Mouse (Mus musculus) MEL-GATA-1-ER (cell line): ENCODE results near the gene Rab24.
A peak's percentile ranks its signal among the peaks of the same experiment; 100 is the strongest.

Experiments
- DNase-seq: peaks from one replicate; pipeline ENCODE4 v3.0.0-alpha.2; 2012; ENCODE audit warnings: low read depth; ENCODE audit errors: extremely low read depth

The Rab24 gene

DNA sequence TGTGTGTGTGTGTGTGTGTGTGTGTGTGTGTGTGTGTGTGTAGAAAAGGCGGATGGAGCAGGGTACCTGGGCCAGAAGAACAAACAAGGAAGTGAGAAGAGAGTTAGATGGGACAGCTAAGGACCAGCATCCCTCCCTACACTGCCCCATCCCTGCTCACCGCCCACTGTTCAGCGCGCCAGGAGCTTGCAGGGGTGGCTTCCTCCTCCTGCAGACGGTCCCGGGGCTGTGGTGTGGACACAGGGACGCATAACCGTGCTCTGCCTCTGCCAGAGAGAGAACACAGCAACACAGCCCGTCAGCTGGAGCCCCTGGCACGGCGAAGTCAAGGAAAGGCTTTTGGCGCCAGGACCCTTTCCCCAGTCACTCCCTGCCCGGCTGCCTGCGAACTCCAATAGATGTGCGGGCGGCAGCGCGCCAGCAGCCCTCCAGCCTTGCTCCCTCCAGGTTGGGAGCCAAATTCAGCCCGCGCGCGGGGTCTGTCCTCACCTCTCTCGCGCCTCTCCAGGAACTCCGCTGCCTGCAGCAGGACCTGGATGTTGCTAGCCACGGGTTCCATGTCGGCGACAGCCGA lies 7.5 kb upstream of the Rab24 start:
- no peak for DNase-seq

DNA sequence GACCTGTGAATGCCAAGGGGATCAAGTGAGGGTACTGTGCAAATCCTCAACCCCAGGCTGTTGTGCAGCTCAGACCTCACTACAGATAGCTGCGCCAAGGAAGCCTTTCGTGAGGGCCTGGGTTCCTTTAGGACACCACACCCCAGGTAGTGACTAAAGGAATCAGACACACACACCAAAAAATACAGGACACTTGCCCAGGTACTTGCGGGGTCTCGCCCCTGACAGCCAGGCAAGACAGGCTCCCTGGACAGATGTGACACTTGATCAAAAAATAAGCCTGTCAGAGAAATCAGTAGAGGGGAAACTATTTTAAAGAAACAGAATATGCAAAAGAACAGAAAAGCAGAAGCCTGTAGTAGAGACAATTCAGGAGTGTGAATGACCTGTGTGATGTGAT lies 6.9 kb upstream of the Rab24 start:
- DNase-seq: no peak

DNA sequence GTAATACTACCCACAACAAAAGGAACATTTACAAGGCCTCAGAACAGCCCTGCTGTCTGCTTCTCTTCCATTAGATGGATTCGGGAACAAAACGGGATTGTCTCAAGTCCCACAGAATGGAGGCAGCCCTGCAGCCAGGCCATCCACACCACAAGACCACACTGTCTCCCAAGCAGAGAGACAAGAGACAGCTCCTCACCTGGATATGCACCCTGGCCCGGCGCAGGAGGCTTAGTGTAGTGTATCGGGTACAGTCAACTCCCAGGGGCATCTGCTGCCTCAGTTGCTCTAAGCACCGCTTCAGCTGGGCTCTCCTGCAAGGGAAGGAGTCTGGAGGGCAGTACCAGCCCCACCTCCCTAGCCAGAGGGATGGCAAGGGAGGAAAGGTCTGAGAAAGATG lies 6.4 kb upstream of the Rab24 start:
- no peak for DNase-seq

DNA sequence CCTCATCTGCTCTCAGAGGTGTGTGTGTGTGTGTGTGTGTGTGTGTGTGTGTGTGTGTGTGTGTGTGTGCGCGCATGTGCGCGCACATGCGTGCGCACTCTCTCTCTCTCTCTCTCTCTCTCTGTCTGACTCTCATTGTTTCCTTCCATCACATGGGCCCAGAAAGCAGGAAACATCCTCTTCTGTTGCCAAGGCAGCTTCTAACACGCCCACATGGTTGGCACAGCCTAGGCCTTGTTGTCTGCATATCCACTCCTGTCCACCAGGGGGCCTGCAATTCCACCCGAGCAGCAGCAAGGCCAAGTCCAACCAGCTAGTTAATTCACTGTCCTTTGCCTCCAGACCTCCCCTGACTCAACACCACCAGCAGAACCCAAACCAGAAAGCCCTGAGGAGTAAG lies 5.9 kb upstream of the Rab24 start:
- peak; percentile 87 for DNase-seq

DNA sequence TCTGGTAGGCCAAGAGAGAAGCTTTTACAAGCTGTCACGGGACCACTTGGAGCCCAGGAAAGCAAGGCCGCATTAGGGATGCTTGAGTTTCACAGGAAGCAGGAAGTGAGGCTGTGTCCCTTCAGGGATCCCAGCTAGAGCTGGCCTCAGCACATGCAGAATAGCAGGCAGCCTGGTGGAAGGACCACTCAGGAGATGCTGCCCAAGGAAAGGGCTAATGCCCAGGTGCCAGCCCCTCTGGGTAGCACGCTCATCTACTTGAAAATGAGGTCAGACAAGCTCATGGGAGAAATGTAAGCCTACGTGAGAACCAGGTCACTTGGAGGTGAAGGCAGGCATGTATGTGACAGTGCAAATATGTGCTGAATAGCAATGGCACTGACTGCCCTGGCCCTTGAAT lies 5.4 kb upstream of the Rab24 start:
- no peak for DNase-seq

DNA sequence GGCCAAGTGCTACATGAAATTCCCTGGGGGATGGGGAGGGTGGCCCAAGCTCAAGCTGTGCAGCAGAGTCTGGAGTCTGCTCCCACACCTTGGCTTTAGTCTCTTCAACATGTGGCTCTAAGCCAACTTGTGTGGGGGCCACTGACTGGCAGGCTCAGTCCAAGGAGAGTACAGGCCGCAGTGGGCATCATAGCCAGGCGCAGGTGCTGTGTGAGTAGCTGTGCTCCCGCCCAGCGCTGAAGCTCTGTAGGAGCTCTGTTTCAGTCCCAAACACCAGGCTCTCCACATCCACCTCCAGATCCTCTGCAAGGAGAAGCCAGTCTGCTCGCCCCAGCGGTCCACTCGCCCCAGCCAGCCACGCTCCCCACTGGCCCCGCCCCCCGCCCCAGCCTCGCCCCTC lies 3.9 kb upstream of the Rab24 start:
- no peak for DNase-seq

DNA sequence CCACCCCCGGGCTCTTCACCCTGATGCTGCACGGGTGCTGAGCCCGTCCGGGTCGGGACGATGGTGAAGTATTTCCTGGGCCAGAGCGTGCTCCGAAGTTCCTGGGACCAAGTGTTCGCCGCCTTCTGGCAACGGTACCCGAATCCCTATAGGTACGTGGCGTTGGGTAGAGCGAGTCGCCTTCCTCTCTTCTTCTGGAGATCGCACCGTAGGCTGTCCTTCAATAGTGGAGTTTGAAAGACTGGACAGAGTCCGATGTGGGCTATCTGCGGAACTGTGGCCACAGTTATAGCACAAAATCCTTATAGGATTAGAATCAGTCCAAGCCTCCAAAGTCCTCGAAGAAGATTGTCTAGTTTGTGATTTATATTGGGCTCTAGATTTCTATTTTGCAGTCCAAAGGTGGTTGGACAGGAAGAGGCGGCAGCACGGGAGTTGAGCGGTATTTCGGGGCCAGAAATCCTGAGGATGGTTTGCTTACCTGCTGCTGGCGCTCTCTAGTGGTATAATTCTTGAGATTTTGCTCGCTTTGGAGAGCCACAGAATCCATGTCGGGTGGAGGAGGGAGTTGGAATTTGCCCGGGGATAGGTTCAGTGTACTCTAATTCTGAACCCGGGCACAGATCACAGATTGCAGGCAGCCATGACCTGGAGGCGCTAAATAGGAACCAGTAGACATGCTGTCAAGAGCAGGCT lies 532 bp upstream of the Rab24 start:
- no peak for DNase-seq

DNA sequence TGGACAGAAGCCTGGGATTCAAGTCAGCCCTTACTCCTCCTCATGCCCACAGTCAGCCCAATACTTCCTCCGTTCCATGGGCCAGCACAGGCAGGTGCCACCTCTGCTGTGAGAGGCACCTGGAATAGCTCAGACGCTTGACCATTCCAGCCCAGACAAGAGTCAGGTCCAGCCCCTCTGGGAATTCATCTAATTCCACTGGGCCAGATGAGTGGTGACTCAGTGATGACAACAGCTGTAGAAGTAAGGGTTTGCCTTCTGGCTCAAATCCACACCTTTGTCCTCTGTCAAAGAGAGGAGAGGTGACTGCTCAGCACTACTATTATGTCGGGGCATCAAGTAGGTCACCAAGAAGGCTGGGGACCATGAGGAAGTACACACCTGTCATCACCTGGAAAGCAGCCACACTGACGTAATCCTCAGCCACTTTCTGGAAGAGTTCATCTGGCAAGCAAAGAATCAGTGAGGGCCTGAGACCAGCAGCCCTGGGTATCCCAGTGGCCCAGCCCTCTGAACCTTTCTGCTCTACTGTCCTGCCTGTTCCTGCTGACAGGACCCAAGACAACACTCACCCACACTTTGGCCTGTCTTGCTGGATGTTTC lies 1.7 kb downstream of the Rab24 start, which contains the start of gene Prelid1:
Gene Prelid1 (plus strand): TSS at position 570 of the 603 bp plus-strand sequence.
- no peak for DNase-seq

DNA sequence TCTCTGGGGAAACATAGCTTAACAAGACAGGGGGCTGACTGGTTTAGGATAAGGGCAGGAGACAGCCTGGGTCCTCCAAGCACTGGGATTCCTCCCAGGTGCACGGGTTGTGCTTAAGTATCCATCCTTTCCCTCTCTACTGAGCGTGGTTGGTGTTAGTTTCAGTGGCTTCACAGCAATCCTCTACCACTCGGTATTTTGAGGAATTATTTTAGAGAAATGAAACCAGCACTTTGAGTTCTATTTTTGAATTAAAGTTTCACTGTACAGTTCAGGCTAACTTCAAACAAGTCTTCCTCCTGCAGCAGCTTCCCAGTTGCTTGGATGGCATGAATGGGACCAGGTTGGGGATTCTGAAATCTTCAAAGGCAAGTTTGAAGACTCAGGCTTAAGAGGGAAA lies 3.4 kb downstream of the Rab24 start:
- no peak for DNase-seq

DNA sequence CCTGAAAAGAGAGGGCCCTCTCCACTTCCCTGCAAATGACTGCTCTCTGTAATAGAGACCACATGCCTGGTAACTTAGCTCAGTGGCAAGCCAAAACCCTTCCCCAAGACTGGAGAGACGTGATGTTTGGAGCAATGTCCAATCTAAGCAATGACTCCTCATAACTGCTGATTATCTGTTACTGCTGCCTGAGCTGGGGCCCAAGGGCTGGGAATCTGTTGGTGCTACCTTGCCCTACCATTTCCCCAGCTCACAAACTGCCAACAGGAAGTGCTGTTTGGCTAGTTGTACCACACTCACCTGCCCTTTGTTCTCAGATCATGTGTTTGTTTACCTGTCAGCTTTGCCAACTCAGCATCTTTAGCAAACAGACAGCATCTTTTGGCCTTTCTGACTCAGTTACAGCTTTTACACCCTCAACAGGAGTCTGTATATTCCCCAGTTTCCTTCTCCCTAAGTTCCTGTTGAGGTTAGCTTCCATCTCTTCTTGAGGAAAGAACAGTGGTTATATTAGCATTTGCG lies 6.8 kb downstream of the Rab24 start:
- DNase-seq: no peak

DNA sequence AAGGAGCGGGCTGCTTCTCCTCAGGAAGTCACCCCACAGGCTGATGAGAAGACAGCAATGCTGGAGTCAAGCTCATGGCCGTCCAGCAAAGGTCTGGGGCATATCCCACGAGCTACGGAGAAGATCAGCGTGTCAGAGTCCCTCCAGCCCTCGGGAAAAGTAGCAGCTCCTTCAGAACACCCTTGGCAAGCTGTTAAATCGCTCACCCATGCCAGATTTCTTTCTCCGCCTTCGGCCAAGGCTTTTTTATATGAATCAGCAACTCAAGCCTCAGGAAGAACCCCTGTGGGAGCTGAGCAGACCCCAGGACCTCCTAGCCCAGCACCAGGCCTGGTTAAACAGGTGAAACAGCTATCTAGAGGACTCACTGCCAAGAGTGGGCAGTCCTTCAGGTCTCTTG lies 8.7 kb downstream of the Rab24 start:
- no peak for DNase-seq

DNA sequence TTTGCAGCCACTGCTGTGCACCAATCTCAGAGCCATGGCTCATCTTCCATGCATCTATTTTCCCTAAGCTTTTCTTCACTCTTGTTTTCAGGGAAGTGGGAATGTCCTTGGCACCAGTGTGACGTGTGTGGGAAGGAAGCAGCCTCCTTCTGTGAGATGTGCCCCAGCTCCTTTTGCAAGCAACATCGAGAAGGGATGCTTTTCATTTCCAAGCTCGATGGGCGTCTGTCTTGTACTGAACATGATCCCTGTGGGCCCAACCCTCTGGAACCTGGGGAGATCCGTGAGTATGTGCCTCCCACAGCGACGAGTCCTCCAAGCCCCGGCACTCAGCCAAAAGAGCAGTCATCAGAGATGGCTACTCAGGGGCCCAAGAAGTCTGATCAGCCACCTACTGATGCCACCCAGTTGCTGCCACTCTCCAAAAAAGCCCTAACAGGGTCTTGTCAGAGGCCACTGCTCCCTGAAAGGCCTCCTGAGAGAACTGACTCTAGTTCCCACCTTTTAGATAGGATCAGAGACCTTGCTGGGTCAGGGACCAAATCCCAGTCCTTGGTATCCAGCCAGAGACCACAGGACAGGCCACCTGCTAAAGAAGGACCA lies 9.6 kb downstream of the Rab24 start:
- DNase-seq: no peak

DNA sequence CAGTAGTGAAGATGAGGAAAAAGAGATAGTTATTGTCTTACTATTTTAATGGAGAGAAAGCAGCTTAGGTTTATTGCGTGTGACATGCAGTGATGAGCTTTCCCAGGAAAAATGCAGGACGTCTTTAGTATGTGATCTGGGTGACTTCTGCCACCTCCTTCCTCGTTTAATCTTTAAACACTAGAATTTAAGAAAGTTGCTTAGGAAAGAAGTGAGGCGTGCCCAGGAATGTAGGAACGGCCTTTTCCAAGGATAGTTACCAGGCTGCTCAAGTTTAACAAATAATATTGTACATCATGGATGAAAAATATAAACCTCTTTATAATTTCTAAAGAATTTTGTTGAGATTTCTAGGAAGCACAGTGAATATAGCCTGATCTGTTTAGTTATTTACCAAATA lies 20.8 kb downstream of the Rab24 start:
- no peak for DNase-seq

DNA sequence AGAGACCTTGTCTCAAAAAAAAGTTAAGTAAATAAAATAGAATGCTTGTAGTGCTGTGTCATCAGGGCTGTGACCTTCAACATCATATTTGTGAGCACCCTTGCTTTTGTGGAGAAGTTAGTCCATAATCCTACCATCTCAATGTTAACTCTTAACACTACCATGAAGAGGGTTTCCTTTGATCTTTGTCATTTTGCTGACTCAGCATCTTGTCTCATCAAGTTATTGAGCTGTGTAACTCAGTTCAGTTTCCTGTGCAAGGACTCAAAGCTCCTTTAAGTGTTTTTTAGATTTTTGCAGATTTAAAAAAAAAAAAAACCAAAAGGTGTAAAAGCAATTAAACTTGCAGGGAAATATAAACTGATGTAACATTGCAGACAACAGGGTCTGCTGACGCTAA lies 25.0 kb downstream of the Rab24 start:
- DNase-seq: no peak

DNA sequence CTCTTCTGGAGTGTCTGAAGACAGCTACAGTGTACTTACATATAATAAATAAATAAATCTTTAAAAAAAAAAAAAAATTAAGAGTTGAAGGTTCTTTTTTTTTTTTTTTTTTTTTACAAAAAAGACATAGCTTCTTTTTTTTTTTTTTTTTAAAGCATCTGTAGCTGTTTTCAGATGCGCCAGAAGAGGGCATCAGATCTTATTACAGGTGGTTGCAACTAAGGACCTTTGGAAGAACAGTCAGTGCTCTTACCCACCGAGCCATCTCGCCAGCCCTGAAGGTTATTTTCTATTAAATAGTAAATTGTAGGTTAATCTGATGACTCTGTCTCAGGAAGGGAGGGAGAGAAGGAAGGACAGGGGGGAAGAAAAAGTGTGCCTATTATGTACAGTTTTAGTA lies 32.9 kb downstream of the Rab24 start:
- no peak for DNase-seq

DNA sequence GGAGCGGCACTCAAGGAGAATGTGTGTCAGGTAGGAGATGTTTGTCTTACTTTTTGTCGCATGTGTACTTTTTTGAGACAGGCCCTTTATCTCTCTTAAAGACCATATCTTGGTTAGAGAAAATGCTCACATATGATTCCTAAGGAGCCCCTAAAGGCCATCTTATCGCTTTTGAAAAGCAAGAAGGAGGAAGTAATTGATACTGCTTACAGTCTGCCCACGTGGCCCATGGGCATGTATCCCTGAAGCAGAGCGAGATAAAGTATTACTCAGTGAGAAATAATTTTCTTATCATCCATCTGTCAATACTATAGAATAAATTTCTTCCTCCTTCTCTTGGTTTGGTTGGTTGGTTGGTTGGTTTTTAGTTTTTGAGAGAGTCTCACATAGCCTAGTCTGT lies 44.1 kb downstream of the Rab24 start:
- DNase-seq: peak; percentile 17

DNA sequence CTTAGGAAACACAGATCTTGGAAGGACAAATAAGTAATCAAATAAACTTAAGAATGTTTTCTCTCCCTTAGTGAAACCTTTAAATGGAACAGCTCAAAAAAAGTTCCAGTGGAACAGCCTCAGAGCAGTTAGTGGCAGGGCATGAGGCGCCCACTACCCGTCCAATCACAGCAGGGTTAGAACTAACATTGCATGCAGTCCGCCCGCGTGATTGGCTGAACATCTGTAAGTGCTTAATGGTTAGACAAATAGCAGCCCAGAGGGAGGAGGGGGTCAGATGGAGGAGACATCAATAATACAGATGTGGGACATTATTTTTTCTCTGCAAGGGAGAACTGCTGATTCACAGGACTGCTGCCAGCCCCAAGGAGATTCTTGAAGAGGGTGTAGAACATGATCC lies 44.5 kb downstream of the Rab24 start:
- DNase-seq: no peak
